Mouse (Mus musculus): ENCODE data around the gene Mul1. TPM values are rescaled to one million over a fixed set of nuclear protein-coding genes. Genes with fewer than 3 reads are reported as not detected.

The Mul1 gene
- polyA plus RNA-seq, 1 experiment from 2014 or later, result 21.8 TPM

DNA sequence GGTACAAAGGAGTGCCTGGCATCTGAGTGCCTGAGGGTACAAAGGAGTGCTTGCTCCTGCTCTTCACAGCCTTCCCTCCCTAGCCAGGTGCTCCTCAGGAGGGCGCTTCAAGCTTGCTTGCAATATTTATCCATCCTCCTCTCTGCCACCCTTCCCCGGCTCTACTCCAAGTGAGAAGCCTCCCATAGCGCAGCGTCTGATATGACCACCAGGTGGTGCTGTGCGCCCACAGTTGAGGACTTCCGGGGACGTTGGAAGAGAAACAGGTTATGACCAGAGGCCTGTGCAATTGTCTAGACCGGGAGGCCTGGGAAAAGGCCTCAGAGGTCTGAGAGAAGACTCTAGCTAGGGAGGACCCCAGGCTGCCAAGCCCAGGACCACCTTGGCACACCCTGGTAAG, 12.9 kb downstream of the Mul1 start:
- H3K9ac ChIP-seq (replicated peaks), result no peak overlapping the region
- peak; percentile 85 for ATAC-seq (ENCODE audit: low FRiP score)
- 0% methylated on average over 8 of the region's 8 CpGs for WGBS
- no peaks in the 10 kb centered on the region for H3K9me3 ChIP-seq (replicated peaks)
- H3K27ac ChIP-seq (replicated peaks), result peak overlapping the region; percentile 88
- H3K36me3 ChIP-seq, result no peaks in the 10 kb centered on the region
- peaks cover 28% of the 10 kb centered on the region for H3K4me1 ChIP-seq
- H3K27me3 ChIP-seq (replicated peaks), result no peaks in the 10 kb centered on the region
- H3K4me2 ChIP-seq, result peak overlapping the region; percentile 34
- H3K4me3 ChIP-seq (replicated peaks), result no peak overlapping the region

DNA sequence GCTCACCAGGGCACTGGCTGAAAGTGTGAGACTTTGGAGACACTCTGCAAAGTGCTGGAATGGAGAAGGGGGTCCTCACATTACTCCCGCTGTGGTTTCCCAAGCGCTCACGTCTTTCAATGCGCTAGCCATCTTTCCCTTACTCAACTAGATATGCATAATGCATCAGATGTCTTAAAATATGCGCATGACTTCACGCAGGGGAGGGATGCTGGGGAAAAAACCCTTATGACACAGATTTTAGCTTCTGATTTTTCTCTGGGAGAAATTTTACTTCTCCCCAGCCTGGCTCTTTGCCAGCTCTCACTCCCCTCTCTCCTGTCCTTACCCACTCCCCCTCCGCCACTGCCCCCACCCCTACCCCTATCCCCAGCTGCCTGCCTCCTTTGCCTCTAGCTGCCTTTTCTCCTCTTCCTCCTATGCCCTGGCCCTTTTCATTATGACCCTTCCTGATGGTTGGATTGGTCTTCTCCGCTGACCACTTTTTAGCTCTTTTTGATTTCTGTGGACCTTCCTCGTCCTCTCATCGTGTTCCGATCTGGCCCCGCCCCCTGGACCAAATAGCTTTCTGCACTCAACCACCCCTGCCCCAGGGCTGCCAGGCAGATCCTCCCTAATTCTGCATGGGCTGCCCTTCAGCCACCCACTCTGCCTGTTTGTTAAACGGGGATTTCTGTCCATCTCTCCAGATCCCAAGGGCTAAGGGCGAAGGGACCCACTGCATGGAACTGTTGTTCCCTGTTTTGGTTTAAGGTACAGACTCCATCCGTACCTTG, 13.5 kb downstream of the Mul1 start:
- peaks cover 34% of the 10 kb centered on the region for H3K4me1 ChIP-seq
- no peak overlapping the region for H3K4me2 ChIP-seq
- peak overlapping the region; percentile 88 for H3K27ac ChIP-seq (replicated peaks)
- H3K36me3 ChIP-seq, result no peaks in the 10 kb centered on the region
- H3K9me3 ChIP-seq (replicated peaks), result no peaks in the 10 kb centered on the region
- WGBS, result 30% methylated on average over 15 of the region's 15 CpGs
- ATAC-seq (ENCODE audit: low FRiP score), result no peak; the same call in 1 of the 2 replicates
- H3K27me3 ChIP-seq (replicated peaks), result no peaks in the 10 kb centered on the region
- no peak overlapping the region for H3K4me3 ChIP-seq (replicated peaks)
- no peak overlapping the region for H3K9ac ChIP-seq (replicated peaks)

DNA sequence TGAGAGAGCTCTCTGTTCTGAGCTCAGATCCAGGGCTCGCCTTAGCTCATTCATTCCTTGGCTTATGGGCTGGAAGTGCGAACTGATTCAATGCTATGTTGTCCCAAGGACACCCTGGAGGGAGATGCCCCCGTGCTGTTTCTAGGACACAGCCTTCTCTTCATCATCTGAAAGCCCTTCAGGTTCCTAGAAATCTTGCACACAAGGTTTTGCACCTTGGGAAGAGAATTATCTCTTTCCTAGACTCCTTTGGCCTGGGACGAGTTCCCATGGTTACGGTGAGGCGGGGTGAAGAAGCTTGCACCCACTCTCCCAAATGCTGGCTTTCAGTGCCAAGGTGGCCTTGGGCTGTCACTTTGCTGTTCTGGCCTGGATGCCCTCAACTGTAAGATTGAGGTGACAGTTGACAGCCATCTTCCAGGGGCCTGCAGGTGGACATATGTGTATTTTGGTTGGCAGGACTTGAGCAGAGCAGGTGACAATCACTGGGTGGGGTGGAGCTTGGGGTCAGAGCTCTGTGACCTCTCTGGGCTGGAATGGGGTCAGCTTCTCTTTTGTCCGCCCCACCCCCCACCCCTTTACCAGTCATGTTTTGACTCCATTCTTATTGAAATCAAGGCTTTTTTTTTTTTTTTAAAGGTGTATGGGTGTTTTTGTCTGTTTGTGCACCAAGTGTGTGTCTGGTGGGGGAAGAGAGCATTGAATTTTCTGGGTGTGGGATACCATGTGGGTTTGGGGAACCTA, 14.6 kb downstream of the Mul1 start:
- H3K27me3 ChIP-seq (replicated peaks), result no peaks in the 10 kb centered on the region
- peaks cover 43% of the 10 kb centered on the region for H3K4me1 ChIP-seq
- no peak overlapping the region for H3K4me2 ChIP-seq
- H3K9ac ChIP-seq (replicated peaks), result no peak overlapping the region
- no peak for ATAC-seq (ENCODE audit: low FRiP score)
- no peak overlapping the region for H3K27ac ChIP-seq (replicated peaks)
- H3K36me3 ChIP-seq, result no peaks in the 10 kb centered on the region
- H3K4me3 ChIP-seq (replicated peaks), result no peak overlapping the region
- no peaks in the 10 kb centered on the region for H3K9me3 ChIP-seq (replicated peaks)
- 49% methylated on average over 7 of the region's 7 CpGs for WGBS

DNA sequence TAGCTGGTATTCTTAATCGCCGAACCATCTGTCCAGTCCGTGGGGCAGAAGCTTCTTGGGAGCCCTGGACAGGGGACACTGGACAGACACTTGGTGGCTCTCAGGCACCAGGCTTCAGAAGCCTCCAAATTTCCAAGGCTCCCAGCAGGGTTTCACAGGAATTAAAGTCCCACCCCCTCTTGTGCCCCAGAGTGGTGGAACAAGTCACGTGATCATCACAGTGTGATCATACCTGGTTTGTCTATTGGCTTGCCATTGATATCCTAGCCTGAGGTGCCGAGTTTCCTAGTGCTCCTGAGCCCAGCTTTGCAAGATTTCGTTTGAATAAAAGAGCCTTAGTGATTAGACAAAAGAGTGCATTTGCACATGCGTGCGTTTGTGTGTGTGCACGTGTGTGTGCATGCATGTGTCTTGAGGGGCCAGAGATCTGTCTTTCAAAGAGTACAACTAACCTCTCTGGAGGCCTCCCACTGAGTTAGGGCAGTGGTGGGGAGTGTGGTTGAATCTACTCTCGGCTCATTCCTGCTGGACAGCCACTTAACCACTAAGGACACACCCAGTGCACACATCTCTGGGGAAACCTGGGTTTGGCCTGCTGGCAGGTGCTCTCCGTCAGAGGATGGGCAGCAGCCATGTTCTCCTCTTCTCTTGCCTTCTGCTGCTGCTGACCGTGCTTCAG, 15.3 kb downstream of the Mul1 start:
- WGBS, result 66% methylated on average over 12 of the region's 12 CpGs
- Histone ChIP-seq H3K9ac (replicated peaks) (no peak overlapping the region), H3K4me1 (peaks cover 43% of the 10 kb centered on the region), H3K27me3 (replicated peaks) (no peaks in the 10 kb centered on the region), H3K9me3 (replicated peaks) (no peaks in the 10 kb centered on the region), H3K27ac (replicated peaks) (no peak overlapping the region), H3K4me3 (replicated peaks) (no peak overlapping the region), H3K4me2 (no peak overlapping the region), H3K36me3 (no peaks in the 10 kb centered on the region)
- no peak for ATAC-seq (ENCODE audit: low FRiP score)

DNA sequence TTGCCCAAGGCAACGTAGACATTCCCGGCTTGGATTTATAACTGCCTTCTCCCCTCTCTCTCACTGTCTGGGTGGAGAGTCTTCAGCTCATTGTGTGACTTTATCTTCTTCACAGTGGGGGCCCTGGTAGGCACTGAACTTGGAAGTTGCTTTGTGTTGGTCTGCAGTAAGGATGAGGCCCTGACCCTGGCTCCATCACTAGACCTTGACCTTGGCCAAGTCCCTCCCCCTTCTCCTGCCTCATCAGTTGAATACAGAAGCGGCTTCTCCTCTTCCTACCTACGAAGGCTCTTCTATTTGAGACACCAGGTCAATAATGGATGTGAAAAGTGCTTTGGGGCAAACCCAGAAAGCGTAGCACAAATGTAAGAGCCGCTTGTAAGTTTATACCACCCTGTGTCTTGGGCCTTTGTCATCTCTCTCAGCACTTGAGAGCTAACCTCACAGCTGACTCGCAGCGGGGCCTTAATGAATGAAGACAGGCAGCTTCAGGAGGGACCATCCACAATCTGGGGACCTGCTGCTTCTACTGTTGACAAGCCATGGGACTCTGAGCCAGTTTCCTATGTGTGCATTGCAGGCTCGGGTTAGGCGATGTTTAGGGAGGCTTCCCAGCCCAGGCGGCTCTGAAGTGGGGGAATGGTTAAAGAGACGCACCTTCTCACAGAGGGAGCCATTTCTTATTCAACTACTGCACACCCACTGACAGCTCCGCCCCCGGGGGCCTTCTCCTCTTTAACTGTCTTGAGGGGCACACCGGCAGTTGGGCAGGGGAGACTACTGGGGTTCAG, 18.0 kb downstream of the Mul1 start:
- no peaks in the 10 kb centered on the region for H3K36me3 ChIP-seq
- peaks cover 54% of the 10 kb centered on the region for H3K4me1 ChIP-seq
- peak overlapping the region; percentile 77; the same call in 1 of the 2 replicates for H3K4me2 ChIP-seq
- H3K4me3 ChIP-seq (replicated peaks), result 0 out of 2 replicates have a peak overlapping the region, but pooled peaks have one; percentile 85
- no peaks in the 10 kb centered on the region for H3K9me3 ChIP-seq (replicated peaks)
- no peak for ATAC-seq (ENCODE audit: low FRiP score)
- no peaks in the 10 kb centered on the region for H3K27me3 ChIP-seq (replicated peaks)
- H3K9ac ChIP-seq (replicated peaks), result no peak overlapping the region
- WGBS, result 28% methylated on average over 15 of the region's 15 CpGs
- peak overlapping the region; percentile 97 for H3K27ac ChIP-seq (replicated peaks)

DNA sequence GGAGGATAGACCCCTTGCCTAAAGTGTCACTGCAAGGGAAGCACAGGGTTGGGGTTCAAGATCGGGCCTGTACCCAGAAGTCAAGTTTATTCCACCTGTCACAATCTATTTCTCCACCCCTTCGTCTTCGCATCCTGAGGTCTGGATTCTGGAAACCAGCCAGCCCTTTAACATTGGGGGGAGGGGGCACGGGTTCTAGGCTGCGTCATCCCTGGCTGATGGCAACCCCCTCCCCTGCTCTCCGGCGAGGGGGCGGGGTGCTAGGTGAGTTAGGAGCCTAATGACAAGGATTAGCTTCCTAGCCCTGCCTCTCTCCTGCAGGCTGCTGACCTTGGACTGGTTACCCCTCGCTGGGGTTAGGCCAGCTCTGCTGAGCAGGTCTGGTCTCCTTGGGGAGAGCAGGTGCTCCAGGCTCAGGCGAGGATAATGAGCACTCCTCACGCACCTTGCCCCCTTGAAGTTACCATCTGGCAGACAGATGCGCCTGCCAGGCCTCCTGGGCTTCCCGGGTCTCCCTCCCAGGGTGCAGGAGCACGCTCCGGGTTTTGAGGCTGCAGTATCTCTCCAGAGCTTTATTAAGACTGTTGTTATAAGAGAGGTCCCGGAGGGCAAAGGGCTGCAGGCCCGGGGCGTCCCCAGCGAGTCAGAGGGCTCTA, 18.8 kb downstream of the Mul1 start:
- Histone ChIP-seq H3K4me1 (peaks cover 54% of the 10 kb centered on the region), H3K27me3 (replicated peaks) (no peaks in the 10 kb centered on the region), H3K27ac (replicated peaks) (peak overlapping the region; percentile 97), H3K9ac (replicated peaks) (peak overlapping the region; percentile 97), H3K4me2 (peak overlapping the region; percentile 77), H3K9me3 (replicated peaks) (no peaks in the 10 kb centered on the region), H3K4me3 (replicated peaks) (peak overlapping the region; percentile 85), H3K36me3 (no peaks in the 10 kb centered on the region)
- 5% methylated on average over 19 of the region's 19 CpGs for WGBS
- ATAC-seq (ENCODE audit: low FRiP score), result no peak

DNA sequence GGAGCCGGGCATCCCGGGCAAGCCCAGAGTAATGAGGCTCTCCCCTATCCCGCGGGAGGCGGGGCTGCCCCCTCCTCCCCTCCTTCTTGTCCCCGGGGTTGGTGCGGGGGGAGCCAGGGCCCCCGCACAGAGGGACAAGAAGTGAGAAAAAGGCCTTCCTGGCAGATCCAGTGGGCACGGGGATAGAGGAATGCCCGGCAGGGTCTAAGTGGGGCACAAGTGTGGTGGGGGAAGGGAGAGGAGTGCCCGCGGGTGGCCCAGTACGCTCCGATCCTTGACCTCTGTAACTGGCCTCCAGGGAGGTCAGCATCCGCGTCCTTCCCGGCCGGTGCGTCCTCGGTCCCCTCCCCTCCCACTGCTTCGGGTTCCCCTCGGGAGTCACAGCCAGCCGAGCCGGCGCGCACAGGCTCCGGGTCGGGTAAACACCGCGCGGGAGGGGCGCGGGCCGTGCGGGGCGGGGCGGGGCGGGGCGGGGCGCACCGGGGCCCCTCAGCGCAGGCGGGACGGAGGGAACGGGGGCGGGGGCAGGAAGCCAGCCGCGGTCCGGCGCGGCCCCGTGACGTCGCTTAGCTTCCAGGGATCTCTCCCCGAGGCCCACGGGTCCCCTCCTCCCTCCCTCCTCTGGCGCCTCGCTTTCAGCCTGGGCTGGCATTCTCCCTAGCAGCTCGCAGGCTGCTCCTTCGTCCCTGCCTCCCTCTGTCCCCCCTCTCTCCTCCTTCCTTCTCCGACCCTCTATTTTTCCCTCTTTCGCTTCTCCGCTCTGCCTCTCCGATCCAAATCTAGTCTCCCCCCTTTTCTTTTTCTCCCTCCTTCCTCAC, 19.5 kb downstream of the Mul1 start, which contains the start of gene Camk2n1:
TSS of gene Camk2n1 (plus strand) at position 562 of the 818 bp plus-strand sequence.
- peak within 1 kb of the TSS; percentile 85 for H3K4me3 ChIP-seq (replicated peaks)
- peak; percentile 84 for ATAC-seq (ENCODE audit: low FRiP score)
- H3K9ac ChIP-seq (replicated peaks), result peak within 1 kb of the TSS; percentile 97
- no peaks in the 10 kb centered on the region for H3K27me3 ChIP-seq (replicated peaks)
- H3K27ac ChIP-seq (replicated peaks), result peak within 1 kb of the TSS; percentile 97
- H3K36me3 ChIP-seq, result no peaks in the 10 kb centered on the region
- peak within 1 kb of the TSS; percentile 77 for H3K4me2 ChIP-seq
- H3K9me3 ChIP-seq (replicated peaks), result no peaks in the 10 kb centered on the region
- 1% methylated on average over 55 of the region's 64 CpGs for WGBS
- H3K4me1 ChIP-seq, result peaks cover 54% of the 10 kb centered on the region

DNA sequence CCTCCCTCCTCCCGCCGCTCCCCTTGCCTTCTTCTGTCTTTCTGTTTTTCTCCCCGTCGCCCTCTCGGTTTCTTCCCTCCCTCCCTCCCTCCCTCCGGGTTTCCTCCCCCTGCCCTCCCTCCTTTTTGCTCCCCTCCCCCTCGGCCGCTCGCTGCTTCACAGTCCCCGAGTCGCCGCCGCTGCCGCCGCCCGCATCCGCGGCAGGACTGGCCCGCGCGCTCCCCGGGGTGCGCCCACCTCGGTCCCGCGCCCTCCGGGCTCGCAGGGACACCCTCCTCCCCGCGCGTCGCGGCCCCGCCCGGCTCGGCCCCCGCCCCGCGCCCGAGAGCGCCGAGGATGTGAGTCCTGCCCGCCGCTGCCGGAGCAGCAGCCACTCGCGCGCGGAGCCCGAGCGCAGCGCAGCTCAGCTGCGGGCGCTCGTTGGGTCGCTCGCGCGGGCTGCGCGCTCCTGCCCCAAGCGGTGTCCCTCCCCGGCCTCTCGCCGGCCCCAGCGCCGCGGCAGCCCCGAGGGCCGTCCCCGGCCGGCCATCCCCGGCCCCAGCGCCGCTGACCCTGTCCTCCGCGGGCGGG, 20.2 kb downstream of the Mul1 start:
- Histone ChIP-seq H3K9me3 (replicated peaks) (no peaks in the 10 kb centered on the region), H3K27me3 (replicated peaks) (no peaks in the 10 kb centered on the region), H3K27ac (replicated peaks) (peak overlapping the region; percentile 97), H3K9ac (replicated peaks) (peak overlapping the region; percentile 97), H3K4me1 (peaks cover 58% of the 10 kb centered on the region), H3K4me3 (replicated peaks) (peak overlapping the region; percentile 85), H3K36me3 (no peaks in the 10 kb centered on the region), H3K4me2 (peak overlapping the region; percentile 77)
- peak; percentile 55 for ATAC-seq (ENCODE audit: low FRiP score)
- WGBS, result 2% methylated on average over 58 of the region's 78 CpGs

DNA sequence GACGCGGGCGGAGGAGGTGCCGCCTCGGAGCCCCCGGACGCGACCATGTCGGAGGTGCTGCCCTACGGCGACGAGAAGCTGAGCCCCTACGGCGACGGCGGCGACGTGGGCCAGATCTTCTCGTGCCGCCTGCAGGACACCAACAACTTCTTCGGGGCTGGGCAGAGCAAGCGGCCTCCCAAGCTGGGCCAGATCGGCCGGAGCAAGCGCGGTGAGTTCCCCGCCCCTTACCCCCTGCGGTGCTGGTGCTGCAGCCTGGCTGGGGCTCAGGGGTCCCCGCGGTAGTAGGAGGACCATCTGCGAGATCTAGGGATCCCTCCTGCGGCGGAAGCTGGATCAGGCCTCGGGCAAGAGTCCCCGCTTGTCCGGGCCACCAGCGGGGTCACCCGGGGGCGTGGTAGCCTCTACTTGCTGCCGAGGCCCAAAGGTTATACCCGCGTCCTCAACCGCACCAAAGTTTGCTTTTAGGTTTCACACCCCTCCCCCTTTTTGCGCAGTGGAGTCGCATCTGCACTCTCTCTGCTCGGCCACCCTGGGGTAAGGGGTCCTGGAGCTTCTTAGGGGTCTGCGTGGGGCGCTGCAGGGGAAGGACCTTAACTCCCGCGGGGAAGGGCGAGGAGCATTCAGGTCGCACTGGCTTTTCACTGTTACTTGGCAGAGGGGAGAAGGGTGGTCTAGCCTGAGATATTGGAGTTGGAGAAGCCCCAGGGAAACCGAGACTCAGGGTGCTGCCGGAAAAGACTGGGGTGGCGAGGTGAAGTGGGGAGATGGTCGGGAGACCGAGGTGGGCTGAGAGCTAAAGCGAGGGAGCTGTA, 20.9 kb downstream of the Mul1 start:
- Histone ChIP-seq H3K4me3 (replicated peaks) (peak overlapping the region; percentile 85), H3K27me3 (replicated peaks) (no peaks in the 10 kb centered on the region), H3K4me1 (peaks cover 64% of the 10 kb centered on the region), H3K9me3 (replicated peaks) (no peaks in the 10 kb centered on the region), H3K9ac (replicated peaks) (peak overlapping the region; percentile 97), H3K4me2 (peak overlapping the region; percentile 77), H3K27ac (replicated peaks) (peak overlapping the region; percentile 97), H3K36me3 (no peaks in the 10 kb centered on the region)
- peak; percentile 12; the same call in 1 of the 2 replicates for ATAC-seq (ENCODE audit: low FRiP score)
- under 1% methylated on average over 58 of the region's 58 CpGs for WGBS

All from neural tube, embryonic 15.5 days (tissue).